Mouse (Mus musculus): ENCODE measurements around the gene Tsfm. TPM values are rescaled to one million over a fixed set of nuclear protein-coding genes. Genes with fewer than 3 reads are reported as not detected.

Gene Tsfm
- polyA plus RNA-seq, 1 experiment from 2014 or later: 71.6 TPM

DNA sequence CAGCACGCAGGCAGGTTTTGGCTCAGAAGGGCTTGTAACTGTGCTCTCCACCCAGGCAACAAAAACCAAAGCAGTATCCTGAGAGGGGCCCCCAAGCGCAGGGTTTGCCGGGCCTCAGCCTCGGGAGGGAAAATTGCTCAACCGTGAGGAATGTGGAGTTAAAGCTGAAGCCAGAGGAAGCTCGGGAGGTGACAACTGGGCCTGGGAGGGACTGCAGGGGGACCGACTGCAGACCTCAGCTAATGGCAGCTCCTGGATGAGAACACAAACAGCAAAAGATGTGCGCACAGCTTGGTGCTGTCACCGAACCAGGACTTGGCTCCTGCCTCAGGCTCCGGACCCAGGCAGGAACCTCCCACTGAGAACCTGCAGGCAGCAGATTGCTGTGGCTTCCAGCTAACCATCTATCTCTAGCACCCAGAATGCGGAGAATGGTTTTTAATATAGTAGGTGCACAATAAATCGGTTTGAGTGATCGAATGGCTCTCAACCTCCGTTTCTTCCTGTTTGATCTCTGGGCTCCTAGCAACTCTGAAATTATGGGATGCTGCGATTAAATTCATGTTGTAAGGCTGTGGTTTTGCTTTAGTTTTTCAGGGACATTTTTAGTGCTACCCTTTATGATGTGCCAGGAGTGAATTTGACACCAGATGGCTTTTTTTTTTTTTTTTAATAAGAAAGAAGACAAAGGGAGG, 68.2 kb downstream of the Tsfm start:
- Histone ChIP-seq H3K4me2 (ENCODE audit: low read depth, low read length) (peak overlapping the region; percentile 43), H3K4me3 (ENCODE audit: low read length) (0 out of 2 replicates have a peak overlapping the region, but pooled peaks have one; percentile 6)
- peak; percentile 89 for ATAC-seq (ENCODE audit: low read depth)

DNA sequence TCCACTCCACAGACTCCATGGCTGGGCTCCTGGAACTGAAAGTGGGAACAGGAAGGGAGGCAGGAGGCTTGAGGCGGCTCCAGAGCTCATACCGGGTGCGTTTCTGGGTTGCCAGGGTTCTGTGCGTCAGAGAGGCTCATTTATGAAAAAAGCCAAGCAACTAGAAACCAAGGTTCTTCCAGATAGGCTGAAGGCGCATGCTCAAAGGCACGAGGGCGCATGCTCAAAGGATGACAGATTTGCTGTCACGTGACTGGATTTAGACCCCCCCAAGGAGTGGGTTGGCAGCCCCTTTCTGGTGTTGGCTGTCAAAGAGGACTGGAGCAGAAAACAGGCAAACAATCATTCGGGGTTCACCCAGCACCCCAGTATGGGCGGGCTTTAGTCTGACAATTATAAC, 68.9 kb downstream of the Tsfm start:
- no peak overlapping the region for H3K4me3 ChIP-seq (ENCODE audit: low read length)
- peak overlapping the region; percentile 97 for H3K27ac ChIP-seq (ENCODE audit: low read length)
- peak overlapping the region; percentile 39; the same call in 1 of the 2 replicates for H3K9ac ChIP-seq (ENCODE audit: low read length)
- no peaks in the 10 kb centered on the region for H3K36me3 ChIP-seq (ENCODE audit: control insufficient read depth, insufficient read depth, low read length)
- H3K27me3 ChIP-seq (ENCODE audit: control insufficient read depth, insufficient read depth, low read depth, low read length): no peaks in the 10 kb centered on the region
- peak overlapping the region; percentile 43 for H3K4me2 ChIP-seq (ENCODE audit: low read depth, low read length)
- peaks cover 30% of the 10 kb centered on the region for H3K4me1 ChIP-seq (replicated peaks; ENCODE audit: control insufficient read depth, insufficient read depth, low read length)
- no peaks in the 10 kb centered on the region for H3K9me3 ChIP-seq (ENCODE audit: control insufficient read depth, low read length)
- 44% methylated on average over 10 of the region's 10 CpGs for WGBS
- peak; percentile 60 for ATAC-seq (ENCODE audit: low read depth)

More for the DNA sequence above, 68.2 kb downstream of the Tsfm start:
- Histone ChIP-seq H3K9ac (ENCODE audit: low read length) (peak overlapping the region; percentile 39), H3K27ac (ENCODE audit: low read length) (peak overlapping the region; percentile 97), H3K36me3 (ENCODE audit: control insufficient read depth, insufficient read depth, low read length) (no peaks in the 10 kb centered on the region), H3K27me3 (ENCODE audit: control insufficient read depth, insufficient read depth, low read depth, low read length) (no peaks in the 10 kb centered on the region), H3K9me3 (ENCODE audit: control insufficient read depth, low read length) (no peaks in the 10 kb centered on the region), H3K4me1 (replicated peaks; ENCODE audit: control insufficient read depth, insufficient read depth, low read length) (peaks cover 27% of the 10 kb centered on the region)
- WGBS: 20% methylated on average over 15 of the region's 15 CpGs

MicroRNAs encoded within 50 kb of the gene (microRNA counts, 519-probe panel; counts per million panel counts)
- microRNA mmu-miR-26a (2,791 counts per million, percentile 51 among the panel's probes with 10 or more counts), microRNA mmu-miR-546 (not detected)

Small RNA genes lying within 50 kb of the gene (microRNA-seq; reads per million reads assigned to microRNA genes)
- gene Mir26a-2: 64.8 reads per million, percentile 46 among the genes with 10 or more reads in this experiment
- not detected for gene Mir546

Other genes starting within 250 kb of the Tsfm start
- gene Atp23, start 129.5 kb downstream of the Tsfm start, polyA plus RNA-seq (2015; fragmentation: Nextera tagmentation; extraction: Ambion mirVana): 13.8 and 14.0 TPM in 2 replicates
- gene Ctdsp2, start 52.1 kb downstream of the Tsfm start, polyA plus RNA-seq (2015; fragmentation: Nextera tagmentation; extraction: Ambion mirVana): 66.2 and 72.0 TPM in 2 replicates
- 0.20 and 0.33 TPM in 2 replicates for gene Avil, start 30.1 kb downstream of the Tsfm start, polyA plus RNA-seq (2015; fragmentation: Nextera tagmentation; extraction: Ambion mirVana)
- 37.5 and 39.9 TPM in 2 replicates for gene Mettl1, start 10.6 kb upstream of the Tsfm start, polyA plus RNA-seq (2015; fragmentation: Nextera tagmentation; extraction: Ambion mirVana)
- gene Eef1akmt3, start 10.7 kb upstream of the Tsfm start, polyA plus RNA-seq (2015; fragmentation: Nextera tagmentation; extraction: Ambion mirVana): 0.29 and 0.36 TPM in 2 replicates
- 0.11 and 0.38 TPM in 2 replicates for gene Cyp27b1, start 17.4 kb upstream of the Tsfm start, polyA plus RNA-seq (2015; fragmentation: Nextera tagmentation; extraction: Ambion mirVana)
- gene March9, start 29.3 kb upstream of the Tsfm start, polyA plus RNA-seq (2015; fragmentation: Nextera tagmentation; extraction: Ambion mirVana): 0.46 and 0.53 TPM in 2 replicates
- gene Cdk4, start 32.7 kb upstream of the Tsfm start, polyA plus RNA-seq (2015; fragmentation: Nextera tagmentation; extraction: Ambion mirVana): 1,550 and 1,646 TPM in 2 replicates
- gene Tspan31, start 39.4 kb upstream of the Tsfm start, polyA plus RNA-seq (2015; fragmentation: Nextera tagmentation; extraction: Ambion mirVana): 165 and 169 TPM in 2 replicates
- gene Agap2, start 44.4 kb upstream of the Tsfm start, polyA plus RNA-seq (2015; fragmentation: Nextera tagmentation; extraction: Ambion mirVana): 0.04 and 0.58 TPM in 2 replicates
- gene Os9, start 90.3 kb upstream of the Tsfm start, polyA plus RNA-seq (2015; fragmentation: Nextera tagmentation; extraction: Ambion mirVana): 108 and 111 TPM in 2 replicates
- gene B4galnt1, start 134.4 kb upstream of the Tsfm start, polyA plus RNA-seq (2015; fragmentation: Nextera tagmentation; extraction: Ambion mirVana): 3.5 and 5.2 TPM in 2 replicates
- gene Slc26a10, start 149.8 kb upstream of the Tsfm start, polyA plus RNA-seq (2015; fragmentation: Nextera tagmentation; extraction: Ambion mirVana): 0.88 and 1.1 TPM in 2 replicates
- gene Arhgef25, start 159.2 kb upstream of the Tsfm start, polyA plus RNA-seq (2015; fragmentation: Nextera tagmentation; extraction: Ambion mirVana): 60.3 and 65.0 TPM in 2 replicates
- 72.9 and 74.8 TPM in 2 replicates for gene Dtx3, start 164.9 kb upstream of the Tsfm start, polyA plus RNA-seq (2015; fragmentation: Nextera tagmentation; extraction: Ambion mirVana)
- gene Pip4k2c, start 180.7 kb upstream of the Tsfm start, polyA plus RNA-seq (2015; fragmentation: Nextera tagmentation; extraction: Ambion mirVana): 30.0 and 30.8 TPM in 2 replicates
- 1.2 TPM in 2 replicates for gene Kif5a, start 232.5 kb upstream of the Tsfm start, polyA plus RNA-seq (2015; fragmentation: Nextera tagmentation; extraction: Ambion mirVana)
- gene Dctn2, start 235.5 kb upstream of the Tsfm start, polyA plus RNA-seq (2015; fragmentation: Nextera tagmentation; extraction: Ambion mirVana): 183 and 194 TPM in 2 replicates